Mouse (Mus musculus): ENCODE measurements around the gene Tspo2.

The Tspo2 gene

DNA sequence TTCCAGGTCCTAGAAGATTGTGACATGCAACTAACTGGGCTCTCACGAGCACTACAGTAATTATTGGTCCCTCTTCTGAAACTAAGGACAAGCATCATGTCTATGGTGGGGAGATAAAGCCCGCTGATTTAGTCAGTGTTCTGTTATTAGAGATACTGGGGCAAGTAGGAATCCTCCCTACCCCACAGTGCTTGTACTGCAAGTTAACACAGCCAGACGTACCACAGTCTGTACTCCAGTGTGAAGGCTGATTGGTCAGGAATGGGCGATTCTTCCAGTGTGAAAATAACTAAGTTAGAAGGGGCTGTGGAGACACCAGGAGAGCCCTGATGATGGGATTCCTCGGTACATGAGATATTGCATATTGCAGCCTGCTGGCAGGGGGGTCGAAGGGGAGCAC is 33.8 kb downstream of the Tspo2 start:
- DNase-seq (ENCODE audit: low read depth), result no peak

DNA sequence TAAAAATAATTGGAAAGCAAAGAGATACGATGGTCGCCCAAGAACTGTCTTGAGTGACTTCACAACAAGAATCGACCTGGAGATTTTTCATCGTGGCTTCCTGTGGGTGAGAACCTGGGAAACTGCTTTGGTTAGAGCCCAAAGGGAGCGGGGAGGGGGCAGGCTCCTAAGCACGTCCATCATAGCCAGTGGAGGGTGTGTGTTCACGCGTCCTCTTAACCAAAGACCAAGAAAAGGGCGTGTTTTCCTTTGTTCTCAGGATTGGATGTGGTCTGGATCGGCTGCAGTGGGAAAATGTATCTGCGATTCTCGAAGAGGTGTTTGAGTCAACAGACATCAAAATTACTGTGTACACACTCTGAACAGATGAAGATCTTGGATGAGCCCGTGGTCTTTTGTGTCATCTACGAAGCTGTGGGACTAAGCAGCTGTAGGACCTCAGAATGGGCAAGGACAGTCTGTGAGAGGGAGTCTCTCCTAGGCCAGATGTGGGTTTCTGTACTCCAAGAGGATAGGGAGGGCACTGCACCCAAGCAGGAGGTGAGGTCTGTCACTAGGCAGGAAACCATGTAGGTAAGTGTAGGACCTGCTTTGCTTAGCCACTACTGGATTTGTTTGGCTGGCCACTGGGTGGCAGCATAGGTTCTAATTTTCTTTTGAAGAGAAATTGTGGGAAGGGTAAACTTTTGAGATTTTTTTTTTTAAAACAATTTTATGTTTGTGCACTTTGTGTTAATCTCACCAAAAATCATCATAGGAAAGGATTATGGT is 34.7 kb downstream of the Tspo2 start:
- no peak for DNase-seq (ENCODE audit: low read depth)

DNA sequence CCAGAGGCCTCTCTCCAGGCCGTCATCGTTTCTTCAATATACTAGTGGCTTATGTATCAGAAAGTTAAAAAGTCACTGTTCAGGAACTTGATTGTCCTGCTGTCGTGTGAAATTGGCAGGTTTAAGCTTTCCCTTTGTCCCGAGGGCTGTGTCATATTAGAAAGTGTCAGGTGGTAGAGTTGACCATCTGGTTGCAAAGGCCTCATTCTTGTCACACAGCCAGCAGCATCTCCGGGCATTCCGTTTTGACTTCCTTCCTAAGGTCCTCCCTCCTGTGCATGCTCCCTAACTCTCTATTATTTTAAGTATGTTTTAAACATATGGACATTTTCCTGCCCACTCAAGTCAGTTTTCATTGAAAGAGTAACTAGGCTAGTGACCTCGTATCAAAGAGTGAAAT is 35.3 kb downstream of the Tspo2 start:
- DNase-seq (ENCODE audit: low read depth), result no peak

DNA sequence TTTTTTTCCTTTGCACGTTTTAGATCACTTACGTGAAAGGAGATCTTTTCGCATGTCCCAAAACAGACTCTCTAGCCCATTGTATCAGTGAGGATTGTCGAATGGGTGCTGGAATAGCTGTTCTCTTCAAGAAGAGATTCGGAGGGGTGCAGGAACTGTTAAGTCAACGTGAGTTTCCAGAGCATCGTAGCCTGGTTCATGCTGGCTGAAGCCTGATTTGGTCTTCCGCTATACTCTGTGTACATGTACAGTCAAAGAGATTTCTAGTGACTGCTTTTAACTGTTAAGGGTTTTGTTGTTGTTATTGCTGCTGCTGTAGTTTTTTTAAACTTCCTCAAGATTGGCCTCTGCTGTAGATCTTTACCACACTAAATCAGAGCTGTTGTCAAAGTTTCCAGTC is 40.1 kb downstream of the Tspo2 start:
- DNase-seq (ENCODE audit: low read depth), result no peak

DNA sequence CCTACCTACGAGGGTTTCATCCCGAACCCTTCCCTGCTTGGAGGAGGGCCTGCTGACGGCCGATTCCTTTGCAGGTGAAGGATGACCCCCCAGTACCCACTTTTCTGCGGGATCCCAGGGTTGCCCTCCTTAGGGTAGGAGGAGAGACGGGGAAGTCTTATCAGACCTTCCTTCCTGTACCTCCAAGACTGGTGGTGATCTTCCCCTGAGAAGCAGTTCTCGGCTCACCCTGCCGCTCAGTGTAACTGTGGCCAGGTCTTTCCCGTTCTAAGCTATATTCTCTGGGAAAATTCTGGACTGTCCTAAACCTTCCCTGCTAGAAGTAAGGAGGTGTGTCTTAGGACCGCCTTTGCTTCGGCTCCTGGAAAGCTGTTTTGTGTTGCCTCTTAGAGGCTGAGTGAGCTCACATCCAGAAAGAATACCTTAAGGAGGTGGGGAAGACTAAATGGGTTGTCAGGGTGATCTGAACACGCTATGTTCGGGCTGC is 41.0 kb downstream of the Tspo2 start:
- no peak for DNase-seq (ENCODE audit: low read depth)

DNA sequence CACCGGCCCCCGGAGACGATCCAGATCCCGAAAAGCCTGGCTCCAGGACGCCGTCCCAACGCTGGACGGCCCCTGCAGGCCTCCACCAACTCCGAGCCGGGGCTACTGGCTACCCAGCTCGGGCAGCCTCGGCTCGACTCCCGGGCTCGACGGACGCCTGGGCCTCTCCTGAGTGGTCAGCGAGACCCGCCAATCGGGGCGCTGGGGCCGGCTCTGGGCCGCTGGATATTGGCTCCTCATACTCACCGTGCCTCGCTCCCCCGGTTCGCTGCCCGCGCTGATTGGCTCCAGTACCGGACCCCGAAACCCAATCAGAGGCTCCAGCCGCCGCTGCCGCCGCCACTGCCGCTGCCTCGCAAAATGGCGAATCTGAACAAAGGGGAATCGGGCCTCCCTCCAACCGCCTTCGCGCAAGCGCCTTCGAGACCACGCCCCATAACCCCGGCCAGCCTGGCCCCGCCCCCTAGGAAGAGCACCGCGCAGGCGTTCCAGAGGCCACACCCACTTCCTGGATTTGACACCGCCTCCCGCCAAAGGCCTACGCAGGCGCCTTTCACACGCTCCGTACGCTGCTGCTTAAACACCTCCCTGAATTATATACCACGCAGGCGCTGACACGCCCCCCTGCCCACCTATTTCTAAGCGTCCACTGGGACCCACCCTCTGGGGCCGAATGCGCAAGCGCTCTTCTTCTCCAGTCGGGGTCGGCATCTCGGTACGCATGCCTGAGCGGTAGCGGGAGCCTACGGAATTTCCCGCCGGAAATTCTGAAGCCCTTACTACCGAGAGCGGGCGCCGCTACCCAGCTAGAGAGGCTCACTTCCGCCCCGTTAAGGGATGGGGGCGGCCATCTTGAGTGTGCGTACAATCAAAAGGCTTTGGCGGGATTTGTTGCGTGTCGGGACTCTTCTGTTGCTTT is 41.7 kb downstream of the Tspo2 start, which contains the start of the genes Nfya and Oard1:
Nfya (minus strand) TSS at position 527 of the 919 bp plus-strand sequence.
Oard1 (plus strand) TSS at position 635 of the 919 bp plus-strand sequence.
- peak; percentile 100 for DNase-seq (ENCODE audit: low read depth)

DNA sequence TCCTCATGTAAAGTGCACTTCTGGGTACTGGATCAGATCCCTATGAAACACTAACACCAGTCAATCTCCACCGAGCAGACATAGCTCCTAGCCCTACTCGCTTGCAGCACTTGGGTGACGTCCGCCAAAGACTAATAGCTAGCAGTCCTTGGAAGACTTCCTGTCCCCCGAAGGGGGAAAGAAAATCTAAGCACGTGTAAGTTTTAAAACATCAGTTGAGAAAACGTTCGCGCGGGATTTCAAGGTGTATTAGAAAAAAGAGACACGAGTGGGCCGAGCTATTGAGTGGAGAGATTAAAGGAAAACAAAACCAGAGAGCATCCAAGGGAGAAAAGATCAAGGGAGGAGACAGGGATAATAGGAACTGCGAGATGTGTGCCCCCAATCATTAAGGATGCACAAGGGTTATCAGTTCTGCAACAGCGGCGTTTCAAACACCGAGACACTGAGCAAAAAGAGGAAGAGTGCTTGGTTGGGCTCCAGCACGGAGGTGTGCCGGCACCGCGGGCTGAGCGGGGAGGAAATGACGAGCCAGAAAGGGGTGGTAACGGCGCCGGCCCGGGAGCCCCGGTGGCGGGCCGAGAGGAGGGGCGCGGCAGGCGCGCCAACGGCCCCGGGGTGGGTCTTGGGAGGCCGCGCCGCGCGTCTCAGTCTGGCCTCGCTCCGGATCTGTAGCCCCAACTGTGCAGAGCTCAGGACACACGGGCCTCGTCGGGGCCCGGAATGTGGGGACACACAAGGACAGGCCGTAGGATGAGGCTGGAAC is 42.6 kb downstream of the Tspo2 start:
- DNase-seq (ENCODE audit: low read depth), result peak; percentile 78

DNA sequence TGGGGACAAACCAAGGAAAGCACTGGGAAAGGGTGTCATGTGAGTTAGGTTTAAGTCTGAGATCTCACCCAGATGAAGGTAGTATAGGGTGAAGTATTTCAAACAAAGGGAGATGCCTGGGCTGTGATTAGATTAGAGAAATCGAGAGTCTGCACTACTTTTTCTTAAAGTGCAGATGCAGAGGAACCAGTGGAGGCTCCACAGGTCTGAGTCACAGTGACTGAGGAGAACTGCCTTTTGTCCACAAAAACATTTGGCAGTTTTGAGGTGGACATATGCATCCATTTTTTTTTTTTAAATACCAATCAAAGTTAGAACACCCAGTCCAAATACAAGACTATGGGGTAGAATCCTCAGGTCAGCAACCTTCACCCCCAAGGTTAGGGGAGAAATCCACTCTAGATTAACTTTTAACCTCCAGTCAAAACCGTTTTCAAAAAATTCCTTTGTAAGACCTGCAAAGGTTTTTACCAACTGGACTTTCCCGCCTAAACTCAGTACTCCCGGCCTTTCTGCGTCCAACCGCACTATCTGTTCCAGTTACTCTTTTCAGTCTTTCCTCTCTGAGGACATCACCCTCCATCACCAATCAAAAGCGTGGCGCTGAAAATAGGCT is 43.3 kb downstream of the Tspo2 start:
- no peak for DNase-seq (ENCODE audit: low read depth)

DNA sequence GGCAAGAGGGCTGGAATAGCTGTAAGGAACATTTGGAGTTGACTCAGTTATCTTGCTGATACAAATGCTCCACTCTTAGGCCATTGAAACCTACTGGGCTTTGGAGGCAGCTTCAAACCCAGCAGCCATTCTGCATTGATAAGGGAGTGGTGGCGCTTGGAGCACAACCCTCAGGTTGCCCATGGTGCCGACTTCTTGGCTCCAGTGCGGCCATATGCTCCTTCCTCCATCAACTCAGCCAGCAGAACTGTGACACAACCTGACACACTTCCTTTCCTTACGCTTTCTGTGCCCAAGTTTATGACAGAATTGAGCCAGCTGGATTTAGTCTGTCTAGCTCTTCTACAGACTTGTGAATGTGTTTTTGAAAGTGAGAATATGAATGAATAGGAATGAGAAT is 44.2 kb downstream of the Tspo2 start:
- no peak for DNase-seq (ENCODE audit: low read depth)

DNA sequence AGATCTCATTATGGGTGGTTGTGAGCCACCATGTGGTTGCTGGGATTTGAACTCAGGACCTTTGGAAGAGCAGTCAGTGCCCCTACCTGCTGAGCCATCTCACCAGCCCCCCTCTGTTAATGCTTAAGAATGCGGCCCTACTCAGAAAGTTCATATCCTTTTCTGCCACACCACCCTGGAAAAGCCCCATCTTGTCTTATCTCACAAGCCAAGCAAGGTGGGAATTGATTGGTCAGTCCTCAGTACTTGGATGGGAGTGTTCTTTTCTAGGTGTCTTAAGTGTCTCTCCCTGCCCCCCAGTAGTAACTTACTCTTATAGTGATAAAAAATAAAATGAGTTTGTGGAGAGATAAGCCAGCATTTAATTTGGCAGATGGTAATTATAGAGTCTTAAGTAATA is 46.6 kb downstream of the Tspo2 start:
- DNase-seq (ENCODE audit: low read depth), result no peak

DNA sequence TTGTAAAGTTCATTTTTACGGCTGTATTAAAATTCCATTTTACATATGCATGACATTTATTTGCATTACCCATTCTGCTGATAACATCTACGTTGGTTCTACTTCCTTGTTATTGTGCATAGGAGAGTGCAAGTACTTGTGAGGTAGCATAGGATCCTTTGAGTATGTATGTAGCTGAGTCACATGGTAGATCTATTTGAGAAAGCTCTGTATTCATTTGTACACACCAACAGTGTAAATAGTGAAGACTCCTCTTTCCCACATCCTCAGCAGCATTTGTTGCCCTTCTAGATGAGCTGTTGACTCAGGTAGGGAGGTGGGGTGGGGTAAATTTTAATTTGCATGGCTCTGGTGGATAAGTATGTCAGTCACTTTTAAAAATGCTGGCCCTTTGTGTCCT is 47.5 kb downstream of the Tspo2 start:
- no peak for DNase-seq (ENCODE audit: low read depth)

DNA sequence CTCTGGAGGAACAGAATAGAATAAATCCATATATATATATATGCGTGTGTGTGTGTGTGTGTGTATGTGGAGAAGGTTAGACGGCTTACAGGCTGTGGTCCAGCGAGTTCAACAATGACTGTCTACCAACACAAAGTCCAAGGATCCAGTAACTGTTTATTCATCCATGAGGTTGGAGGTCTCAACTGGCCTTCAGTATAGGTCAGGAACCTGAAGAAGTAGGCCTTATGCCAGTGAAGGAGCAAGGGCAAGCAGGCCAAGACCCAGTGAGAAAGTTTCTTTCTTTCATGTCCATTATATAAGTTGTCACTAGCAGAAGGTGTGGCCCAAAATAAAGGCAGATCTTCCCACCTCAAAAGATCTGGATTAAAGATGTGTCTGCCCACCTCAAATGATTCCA is 48.6 kb downstream of the Tspo2 start:
- no peak for DNase-seq (ENCODE audit: low read depth)

DNA sequence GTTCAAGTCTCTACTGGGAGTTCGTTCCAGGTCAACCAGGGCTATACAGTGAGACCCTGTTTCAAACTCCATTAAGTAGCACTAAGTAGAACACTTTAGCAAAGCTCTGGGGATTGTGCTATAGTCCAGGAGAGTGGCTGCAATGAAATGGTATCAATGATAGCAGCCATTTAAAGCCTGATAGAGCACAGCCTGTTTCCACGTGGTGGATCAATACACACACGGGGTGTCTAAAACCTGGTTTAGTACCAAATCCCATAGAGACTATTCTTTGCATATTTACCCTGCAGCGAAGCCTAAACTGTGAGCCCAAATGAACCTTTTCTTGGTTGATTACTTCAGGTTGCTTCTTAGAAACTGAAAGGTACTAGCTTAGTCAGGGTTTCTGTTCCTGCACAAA is 49.6 kb downstream of the Tspo2 start:
- no peak for DNase-seq (ENCODE audit: low read depth)

Measured in c-Kit-positive CD71-negative TER-119-negative erythroid progenitor cells, embryonic 14.5 days (primary cell).